Comparison of ENCODE assay signal across 23 mouse cellular contexts in genomic region chr6:146333506-146333905, GRCm38 (mm10).
DNase-seq lines count a peak whose midpoint lies in the region; ATAC-seq lines count a peak whose summit lies in the region.
"Had no signal": no experiment of that assay in that cellular context is flagged by ENCODE, and none has a peak within 500 bp of the region (broad histone marks: within the 10 kb centered on the region; RNA-seq: fewer than 3 reads in every experiment).

No protein-coding gene starts in this region.

- no peaks in the 10 kb centered on the region for H3K9me3 ChIP-seq in kidney, embryonic 14.5 days (ENCODE audit: control insufficient read depth, low read length)
- H3K9me3 ChIP-seq in hindbrain, embryonic 14.5 days (ENCODE audit: control insufficient read depth, low read length) = no peaks in the 10 kb centered on the region
- H3K9me3 ChIP-seq: embryonic facial prominence, embryonic 15.5 days; forebrain, embryonic 15.5 days; heart, embryonic 15.5 days; hindbrain, embryonic 10.5 days; hindbrain, embryonic 15.5 days had no signal

- H3K9ac ChIP-seq in kidney, embryonic 14.5 days (ENCODE audit: low read depth, low read length) = no peak overlapping the region
- no peak overlapping the region for H3K9ac ChIP-seq in hindbrain, embryonic 14.5 days
- H3K9ac ChIP-seq: embryonic facial prominence, embryonic 15.5 days; forebrain, embryonic 15.5 days; heart, embryonic 15.5 days; hindbrain, embryonic 15.5 days had no signal

- H3K36me3 ChIP-seq in kidney, embryonic 14.5 days (ENCODE audit: control insufficient read depth, insufficient read depth, low read length) = no peaks in the 10 kb centered on the region
- no peaks in the 10 kb centered on the region for H3K36me3 ChIP-seq in hindbrain, embryonic 14.5 days (replicated peaks; ENCODE audit: control insufficient read depth, insufficient read depth)
- H3K36me3 ChIP-seq: embryonic facial prominence, embryonic 15.5 days; forebrain, embryonic 15.5 days; hindbrain, embryonic 10.5 days; hindbrain, embryonic 15.5 days had no signal

- H3K4me1 ChIP-seq in kidney, embryonic 14.5 days (ENCODE audit: control insufficient read depth, insufficient read depth, low read length) = no peaks in the 10 kb centered on the region
- H3K4me1 ChIP-seq in hindbrain, embryonic 14.5 days (replicated peaks; ENCODE audit: control insufficient read depth, insufficient read depth, low read length) = no peaks in the 10 kb centered on the region
- H3K4me1 ChIP-seq: embryonic facial prominence, embryonic 15.5 days; forebrain, embryonic 15.5 days; hindbrain, embryonic 15.5 days had no signal

- H3K4me2 ChIP-seq in kidney, embryonic 14.5 days (replicated peaks; ENCODE audit: low read depth, low read length) = no peak overlapping the region
- no peak overlapping the region for H3K4me2 ChIP-seq in hindbrain, embryonic 14.5 days (replicated peaks)
- H3K4me2 ChIP-seq: embryonic facial prominence, embryonic 15.5 days; forebrain, embryonic 15.5 days; heart, embryonic 11.5 days; heart, embryonic 15.5 days; hindbrain, embryonic 15.5 days had no signal

- WGBS in kidney, embryonic 14.5 days = 83% methylated on average over 3 of the region's 3 CpGs
- 87% methylated on average over 3 of the region's 3 CpGs for WGBS in hindbrain, embryonic 14.5 days

- ATAC-seq in kidney, embryonic 14.5 days (ENCODE audit: low FRiP score, low TSS enrichment) = no peak
- no peak for ATAC-seq in hindbrain, embryonic 14.5 days (ENCODE audit: low FRiP score)
- ATAC-seq: forebrain, embryonic 15.5 days; Patski had no signal

- H3K4me3 ChIP-seq in kidney, embryonic 14.5 days (ENCODE audit: low read length) = no peak overlapping the region
- no peak overlapping the region for H3K4me3 ChIP-seq in hindbrain, embryonic 14.5 days (replicated peaks; ENCODE audit: low read length)
- H3K4me3 ChIP-seq: embryonic facial prominence, embryonic 15.5 days; forebrain, embryonic 15.5 days; heart, adult 2 months; heart, embryonic 15.5 days; hindbrain, embryonic 10.5 days; hindbrain, embryonic 15.5 days had no signal

- no peak overlapping the region for H3K27ac ChIP-seq in kidney, embryonic 14.5 days (ENCODE audit: low read depth, low read length)
- no peak overlapping the region for H3K27ac ChIP-seq in hindbrain, embryonic 14.5 days
- H3K27ac ChIP-seq: embryonic facial prominence, embryonic 15.5 days; forebrain, embryonic 15.5 days; heart, adult 2 months; heart, embryonic 15.5 days; hindbrain, embryonic 10.5 days; hindbrain, embryonic 15.5 days had no signal

- no peaks in the 10 kb centered on the region for H3K27me3 ChIP-seq in kidney, embryonic 14.5 days (ENCODE audit: control insufficient read depth, insufficient read depth, low read length)
- no peaks in the 10 kb centered on the region for H3K27me3 ChIP-seq in hindbrain, embryonic 14.5 days (ENCODE audit: control insufficient read depth, insufficient read depth, low read length)
- H3K27me3 ChIP-seq: CH12.LX; embryonic facial prominence, embryonic 15.5 days; forebrain, embryonic 15.5 days; heart, embryonic 15.5 days; hindbrain, embryonic 15.5 days; Patski had no signal

- peak; percentile 84 for DNase-seq in kidney, adult 18-20 months
- peak; percentile 85 to 90 for DNase-seq in kidney, adult 8-10 months
- DNase-seq in kidney, postnatal 10 days = peak; percentile 77
- DNase-seq in kidney, postnatal 4 days = peak; percentile 51 to 66
- no peak for DNase-seq in urinary bladder, postnatal 14 days (ENCODE audit: low spot score)
- no peak for DNase-seq in hindbrain, embryonic 14.5 days (ENCODE audit: low spot score)
- DNase-seq in embryo, embryonic 10 days (ENCODE audit: low spot score) = no peak
- DNase-seq: adrenal gland, adult 2 months; adrenal gland, postnatal 25 days; cerebellum, adult 2 months; cerebellum, postnatal 10 days; embryo, embryonic 11 days; gastrocnemius, postnatal 36 days; heart, adult 2 months had no signal

Comparison
In these comparisons a context has a peak if more than half of its experiments do, and no peak if none do; other contexts are left out.
1. DNase-seq: peak in kidney, adult 18-20 months (single experiment), kidney, adult 8-10 months (2 of 2), kidney, postnatal 10 days (single experiment) and kidney, postnatal 4 days (2 of 2); none in urinary bladder, postnatal 14 days (single experiment), hindbrain, embryonic 14.5 days (single experiment) and embryo, embryonic 10 days (single experiment).